Mouse (Mus musculus): ENCODE results near the gene Rad9a.

Gene Rad9a

GRCm38 (mm10) chr19:4164100-4164499 lies 37.4 kb downstream of the Rad9a start:
- DNase-seq (ENCODE audit: low read depth, low spot score) = no peak

DNA sequence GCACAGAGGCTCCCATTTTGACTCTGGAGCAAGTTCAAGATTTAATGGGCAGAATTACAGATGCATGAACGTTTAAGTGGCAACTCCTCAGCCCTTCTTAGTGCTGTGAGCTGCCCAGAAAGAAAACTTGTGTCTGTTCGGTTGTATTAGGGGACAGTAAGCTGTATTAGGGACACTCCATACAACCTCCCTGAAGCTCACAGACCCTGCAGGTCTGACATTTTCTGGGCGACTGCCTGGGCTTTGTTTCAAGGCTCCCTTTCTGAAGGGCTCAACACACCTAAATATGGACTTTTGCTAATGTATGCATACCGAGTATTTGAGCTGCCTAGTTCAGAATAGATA lies 37.9 kb downstream of the Rad9a start:
- DNase-seq (ENCODE audit: low read depth, low spot score) = no peak

DNA sequence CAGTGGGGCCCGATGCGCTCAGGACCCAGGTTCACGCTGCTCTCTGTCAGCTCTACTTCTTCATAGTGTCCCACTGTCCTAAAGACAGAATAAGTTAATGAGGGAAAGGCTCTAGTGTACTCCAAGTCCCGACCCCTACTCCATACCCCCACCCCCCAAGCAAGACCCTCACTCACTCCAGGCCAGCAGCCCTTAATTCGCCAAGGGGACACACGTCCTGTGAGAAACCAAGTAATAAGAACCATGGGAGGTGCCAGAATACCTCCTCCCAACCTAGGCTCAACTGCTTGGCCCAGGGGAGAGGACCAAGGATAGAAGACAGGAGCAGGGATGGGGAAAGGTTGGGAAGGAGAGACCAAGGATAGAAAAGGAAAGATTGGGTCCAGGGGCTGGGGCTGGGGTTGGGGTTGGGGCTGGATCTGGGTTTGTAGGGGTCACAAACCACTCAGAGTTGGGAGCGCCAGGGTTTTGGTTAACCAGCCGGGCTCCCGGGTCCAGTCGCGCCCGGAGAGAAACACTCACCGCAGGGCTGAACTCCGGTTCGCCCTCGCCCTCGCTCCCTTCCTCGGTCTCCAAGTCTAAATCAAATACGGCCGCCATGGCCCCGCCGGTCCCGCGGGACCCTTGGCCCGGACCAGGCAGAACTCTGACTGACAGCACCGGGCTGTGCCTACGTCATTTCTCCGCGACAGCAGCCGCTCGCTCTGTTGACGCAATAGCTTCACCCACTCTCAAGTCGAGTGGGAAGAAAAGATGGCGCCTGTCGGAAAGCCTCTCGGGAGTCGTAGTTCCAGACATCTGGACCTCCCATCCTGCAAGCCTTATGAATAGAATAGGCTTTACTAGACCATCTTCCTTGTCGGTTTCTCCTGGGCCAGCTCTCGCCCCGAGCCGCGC lies 38.6 kb downstream of the Rad9a start, which contains the start of gene Rps6kb2:
TSS of gene Rps6kb2 (minus strand) at position 709 of the 897 bp plus-strand sequence.
- DNase-seq (ENCODE audit: low read depth, low spot score) = peak; percentile 86

DNA sequence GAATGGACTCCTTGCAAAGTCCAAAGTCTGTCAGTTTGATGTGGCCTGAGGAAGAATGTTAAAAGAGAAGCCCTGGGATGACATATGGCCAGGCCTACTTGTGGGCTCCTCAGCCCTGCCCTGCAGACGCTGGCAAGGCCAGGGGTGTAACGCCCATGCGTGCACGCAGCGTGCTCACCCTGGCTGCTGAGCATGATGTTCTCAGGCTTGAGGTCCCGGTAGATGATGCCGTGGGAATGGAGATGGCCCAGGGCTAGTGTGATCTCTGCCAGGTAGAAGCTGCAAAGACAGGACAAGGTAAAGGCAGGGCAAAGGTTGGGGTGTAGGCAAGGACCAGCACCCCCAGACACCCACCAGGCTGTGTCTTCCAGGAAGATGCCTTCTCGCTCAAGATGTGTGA lies 42.4 kb downstream of the Rad9a start:
- no peak for DNase-seq (ENCODE audit: low read depth, low spot score)

GRCm38 (mm10) chr19:4156771-4157170 lies 44.7 kb downstream of the Rad9a start:
- DNase-seq (ENCODE audit: low read depth, low spot score) = no peak

DNA sequence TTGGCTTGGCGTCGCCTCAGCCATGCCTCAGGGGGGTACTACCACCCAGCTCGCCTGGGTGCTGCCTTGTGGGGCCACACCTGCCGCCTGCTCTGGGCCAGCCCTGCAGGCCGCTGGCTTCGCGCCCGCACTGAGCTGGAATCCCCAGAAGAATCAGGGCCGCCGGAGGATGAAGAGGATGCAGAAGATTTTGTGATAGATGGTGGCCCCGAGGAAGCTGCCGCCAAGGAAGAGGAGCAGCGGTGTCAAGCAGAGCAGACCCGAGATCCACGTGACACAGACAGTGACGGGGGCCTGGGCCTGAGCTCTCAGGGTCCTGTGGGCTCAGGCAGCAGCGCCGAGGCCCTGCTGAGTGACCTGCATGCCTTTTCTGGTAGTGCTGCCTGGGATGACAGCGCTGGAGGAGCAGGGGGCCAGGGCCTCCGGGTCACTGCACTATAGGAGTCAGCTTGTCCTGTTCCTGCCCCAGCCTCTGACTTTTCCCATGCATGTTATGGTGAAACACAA lies 45.3 kb downstream of the Rad9a start:
- DNase-seq (ENCODE audit: low read depth, low spot score) = no peak

DNA sequence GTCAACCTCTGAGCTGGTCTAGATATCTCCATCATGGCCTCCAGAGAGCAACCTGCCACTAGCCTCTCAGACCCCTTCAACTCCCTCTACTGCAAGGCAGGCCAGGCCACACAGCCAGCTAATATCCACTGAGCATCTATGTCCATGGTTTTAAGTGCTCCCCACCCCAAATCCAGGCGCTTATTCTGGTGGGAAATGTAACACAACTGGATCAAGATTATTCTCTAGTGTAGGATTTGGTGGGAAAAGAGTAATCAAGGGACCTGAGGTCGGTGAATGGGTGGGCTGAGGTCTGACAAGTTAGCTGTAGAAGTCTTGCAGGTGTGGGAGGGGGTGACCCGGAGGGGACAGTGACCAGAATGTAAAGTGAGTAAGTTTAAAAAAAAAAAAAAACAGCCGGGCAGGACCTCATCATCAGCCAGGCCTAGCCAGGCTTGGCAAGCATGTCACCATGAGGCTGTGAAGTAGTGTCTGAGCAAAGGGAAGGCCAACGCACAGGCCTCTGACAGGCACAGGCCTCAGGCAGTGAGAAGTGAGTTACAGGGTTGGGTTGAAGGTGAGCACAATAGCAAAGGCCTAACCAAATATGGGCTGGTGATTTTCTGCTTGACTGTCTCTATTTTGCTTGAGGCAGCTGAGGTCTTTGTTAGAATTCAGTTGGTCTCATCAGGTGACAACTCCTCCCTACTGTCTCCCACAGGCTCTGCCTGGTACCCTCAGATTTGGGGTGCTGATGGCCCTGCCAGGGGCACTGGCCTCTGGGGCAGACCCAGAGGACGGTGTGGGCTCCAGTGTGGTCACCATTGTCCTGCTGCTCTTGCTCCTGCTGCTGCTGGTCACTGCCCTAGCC lies 46.0 kb downstream of the Rad9a start:
- no peak for DNase-seq (ENCODE audit: low read depth, low spot score)

DNA sequence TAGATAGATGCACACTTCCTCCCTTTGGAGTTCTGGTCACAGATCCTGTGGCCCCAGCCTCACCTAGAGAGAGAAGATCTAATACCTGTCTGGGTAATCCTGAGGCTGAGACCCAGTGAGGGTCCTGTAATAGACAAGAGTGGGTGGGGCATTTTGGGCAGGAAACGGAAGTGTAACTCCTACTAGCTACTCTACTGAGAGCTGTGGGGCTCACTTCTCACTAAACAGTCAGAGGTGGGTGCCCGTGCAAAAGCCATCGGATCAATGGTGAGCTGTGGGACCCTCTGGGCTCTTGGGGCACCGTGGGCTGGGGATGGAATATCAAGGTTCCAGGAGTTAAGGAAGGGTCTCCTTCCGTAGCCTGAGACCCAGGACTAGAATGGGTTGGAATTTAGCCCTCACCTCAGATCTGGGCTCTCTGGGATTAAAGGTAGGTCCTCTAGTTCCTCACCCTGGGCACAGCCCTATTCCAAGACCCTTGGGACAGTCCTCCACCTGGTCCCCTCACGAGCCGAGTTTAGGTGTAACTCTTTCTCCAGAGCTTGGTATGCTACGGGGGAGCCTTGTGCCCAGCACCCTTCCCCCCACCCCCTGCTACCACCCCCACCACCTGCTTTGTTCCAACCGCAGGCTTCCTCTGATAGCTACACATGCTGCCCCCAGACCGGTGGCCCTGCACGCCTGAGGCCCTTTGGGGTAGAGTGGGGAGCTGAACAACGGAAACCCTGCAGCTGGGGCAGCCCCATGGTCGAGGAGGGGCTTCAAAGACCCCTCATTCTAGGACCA lies 46.8 kb downstream of the Rad9a start:
- no peak for DNase-seq (ENCODE audit: low read depth, low spot score)

GRCm38 (mm10) chr19:4153232-4153654 lies 48.2 kb downstream of the Rad9a start, which contains the start of gene Ptprcap:
TSS of gene Ptprcap (plus strand) at chr19:4153604.
- no peak for DNase-seq (ENCODE audit: low read depth, low spot score)

- DNase-seq (ENCODE audit: low read depth, low spot score) = no peak
Measured at GRCm38 (mm10) chr19:4152445-4153231, 48.8 kb downstream of the Rad9a start.

DNA sequence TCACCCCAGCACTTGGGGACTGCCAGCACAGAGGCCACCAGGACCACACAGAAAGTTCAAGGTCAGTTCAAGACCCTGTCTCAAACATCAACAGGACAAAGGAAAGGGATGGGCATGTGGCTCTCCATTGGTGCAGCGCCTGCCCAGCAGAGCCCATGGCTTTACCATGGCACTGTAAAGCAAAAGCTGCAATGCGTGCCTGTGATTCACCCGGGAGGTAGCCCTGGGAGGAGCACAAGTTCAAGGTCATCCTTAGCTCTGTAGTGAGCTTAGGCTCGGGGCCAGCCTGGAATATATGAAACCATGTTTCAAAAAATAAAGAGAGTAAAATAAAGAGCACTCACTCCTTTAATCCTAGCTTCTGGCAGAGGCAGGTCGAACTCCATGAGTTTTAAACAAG lies 49.6 kb downstream of the Rad9a start:
- no peak for DNase-seq (ENCODE audit: low read depth, low spot score)

GRCm38 (mm10) chr19:4151488-4151860 lies 50.0 kb downstream of the Rad9a start:
- no peak for DNase-seq (ENCODE audit: low read depth, low spot score)

DNA sequence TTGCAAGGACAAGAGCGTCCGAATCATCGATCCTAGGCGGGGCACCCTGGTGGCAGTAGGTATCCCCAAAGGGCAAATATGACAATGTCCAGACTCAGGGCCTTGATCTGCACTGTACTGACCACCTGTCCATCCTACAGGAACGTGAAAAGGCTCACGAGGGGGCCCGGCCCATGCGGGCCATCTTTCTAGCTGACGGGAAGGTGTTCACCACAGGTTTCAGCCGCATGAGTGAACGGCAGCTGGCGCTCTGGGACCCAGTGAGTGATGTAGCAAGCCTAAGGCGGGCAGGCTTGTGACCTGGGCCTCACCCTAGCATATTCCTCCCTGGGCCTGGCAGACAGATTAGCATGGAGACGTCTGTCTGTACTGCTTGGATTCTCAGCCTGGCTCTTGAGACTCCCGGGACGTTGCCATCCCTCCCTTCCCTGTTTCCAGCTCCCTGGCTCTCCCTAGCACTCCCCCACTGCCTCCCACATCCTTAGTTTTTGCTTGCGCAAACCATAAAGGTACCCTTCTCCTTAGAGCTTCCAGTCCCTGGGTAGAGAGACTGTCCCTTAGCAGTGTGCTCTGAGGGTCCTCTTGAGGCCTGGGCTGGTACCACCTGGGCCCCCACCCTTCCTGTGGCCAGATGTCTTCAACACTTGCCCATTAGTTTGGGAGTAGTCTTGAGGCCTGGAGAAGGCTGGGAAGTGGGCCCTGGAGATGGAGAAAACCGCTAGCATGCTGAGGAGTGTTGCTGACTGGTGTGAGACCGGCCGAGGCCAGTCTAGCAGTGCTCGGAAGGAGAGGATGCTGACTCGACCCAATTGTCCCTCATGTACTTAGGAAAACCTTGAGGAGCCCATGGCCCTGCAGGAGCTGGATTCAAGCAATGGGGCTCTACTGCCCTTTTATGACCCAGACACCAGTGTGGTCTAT lies 50.6 kb downstream of the Rad9a start:
- no peak for DNase-seq (ENCODE audit: low read depth, low spot score)

GRCm38 (mm10) chr19:4149764-4150461 lies 51.5 kb downstream of the Rad9a start:
- no peak for DNase-seq (ENCODE audit: low read depth, low spot score)

DNA sequence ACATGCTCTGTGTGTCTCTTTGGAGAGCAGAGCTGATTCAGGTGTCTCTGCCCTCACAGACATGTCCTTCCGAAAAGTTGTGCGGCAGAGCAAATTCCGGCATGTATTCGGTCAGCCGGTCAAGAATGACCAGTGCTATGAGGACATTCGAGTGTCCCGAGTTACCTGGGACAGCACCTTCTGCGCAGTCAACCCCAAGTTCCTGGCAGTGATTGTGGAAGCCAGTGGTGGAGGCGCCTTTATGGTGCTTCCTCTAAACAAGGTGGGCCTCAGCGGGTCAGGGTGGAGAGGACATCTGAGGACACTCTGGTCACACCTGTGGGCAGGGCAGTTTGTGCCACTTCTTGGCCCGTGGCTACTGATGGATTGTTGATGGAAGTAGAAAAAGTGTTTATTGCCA lies 52.2 kb downstream of the Rad9a start:
- DNase-seq (ENCODE audit: low read depth, low spot score) = no peak

GRCm38 (mm10) chr19:4148819-4149218 lies 52.6 kb downstream of the Rad9a start:
- no peak for DNase-seq (ENCODE audit: low read depth, low spot score)

DNA sequence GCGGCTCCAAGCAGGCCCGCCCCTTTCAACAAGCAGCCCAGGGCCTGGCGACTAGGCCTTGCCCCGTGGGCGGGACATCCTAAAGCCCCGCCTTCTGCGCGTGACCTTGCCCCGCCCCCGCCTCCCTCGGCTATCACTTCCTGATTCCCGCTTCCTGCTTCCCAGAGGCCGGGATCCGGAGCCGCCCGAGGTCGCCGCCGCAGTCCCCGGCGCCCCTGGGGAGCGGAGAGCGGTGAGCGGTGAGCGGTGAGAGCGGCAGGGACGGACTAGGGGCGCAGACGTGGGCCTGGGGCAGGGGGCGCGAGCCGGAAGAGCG lies 53.0 kb downstream of the Rad9a start, which contains the start of gene Coro1b:
TSS of gene Coro1b (plus strand) at position 129 of the 316 bp plus-strand sequence.
- peak; percentile 89 for DNase-seq (ENCODE audit: low read depth, low spot score)

GRCm38 (mm10) chr19:4147782-4148490 lies 53.5 kb downstream of the Rad9a start:
- DNase-seq (ENCODE audit: low read depth, low spot score) = no peak

- DNase-seq (ENCODE audit: low read depth, low spot score) = no peak
Measured at GRCm38 (mm10) chr19:4147022-4147405, 54.4 kb downstream of the Rad9a start.
